ENCODE assay signal across 1 mouse cellular context in genomic region chr14:55540067-55540786, GRCm38 (mm10).
A peak's percentile ranks its signal among the peaks of the same experiment; 100 is the strongest.
TF ChIP-seq lines count a peak whose summit lies in the region.

TSS of gene Pck2 (plus strand) at chr14:55540266.

TF ChIP-seq in CH12.LX, 34 proteins besides CTCF, POLR2A, EP300 and RAD21 (continued from another document):
- TF ChIP-seq CHD1 (IDR thresholded peaks at IDR 0.05; ENCODE audit: low read depth, low read length) (peak; percentile 51; the same call in 1 of the 2 replicates), POLR2AphosphoS2 (IDR thresholded peaks at IDR 0.05; ENCODE audit: low read depth, low read length) (peak; percentile 32; the same call in 1 of the 2 replicates), BHLHE40 (IDR thresholded peaks at IDR 0.05; ENCODE audit: low read depth, low read length) (no peak), MXI1 (IDR thresholded peaks at IDR 0.05; ENCODE audit: low read depth, low read length) (peak; percentile 37; the same call in 1 of the 2 replicates), UBTF (IDR thresholded peaks at IDR 0.05; ENCODE audit: low read depth, low read length) (no peak), TCF12 (IDR thresholded peaks at IDR 0.05; ENCODE audit: low read depth, low read length) (peak; percentile 62), CHD2 (IDR thresholded peaks at IDR 0.05; ENCODE audit: low read length) (0 out of 2 replicates have a peak, but pooled peaks have one; percentile 8), NRF1 (IDR thresholded peaks at IDR 0.05; ENCODE audit: low read depth, low read length) (peak; percentile 43; the same call in 1 of the 2 replicates), MYC (IDR thresholded peaks at IDR 0.05; ENCODE audit: low read depth, low read length) (peak; percentile 99), NELFE (IDR thresholded peaks at IDR 0.05; ENCODE audit: low read depth, low read length) (peak; percentile 77), ZMIZ1 (IDR thresholded peaks at IDR 0.05; ENCODE audit: low read depth, low read length) (peak; percentile 81), RCOR1 (conservative IDR thresholded peaks at IDR 0.05; ENCODE audit: low read depth, low read length) (0 out of 2 replicates have a peak, but pooled peaks have one; percentile 38), SIN3A (IDR thresholded peaks at IDR 0.05; ENCODE audit: low read length) (no peak; the same call in 1 of the 2 replicates)
TF ChIP-seq in CH12.LX: peak in this region for 18.
